Comparison of ENCODE assay signal across 13 mouse cellular contexts in genomic region chr19:53075896-53076237, GRCm38 (mm10). TPM values are rescaled to one million over a fixed set of nuclear protein-coding genes. Genes with fewer than 3 reads are reported as not detected.
DNase-seq lines count a peak whose midpoint lies in the region; ATAC-seq lines count a peak whose summit lies in the region.
"Had no signal": no experiment of that assay in that cellular context is flagged by ENCODE, and none has a peak within 500 bp of the region (broad histone marks: within the 10 kb centered on the region; RNA-seq: fewer than 3 reads in every experiment).

No protein-coding gene starts in this region.

- no peak overlapping the region for H3K4me3 ChIP-seq in kidney, embryonic 15.5 days (replicated peaks)
- H3K4me3 ChIP-seq in brown adipose tissue, adult 24 weeks (ENCODE audit: insufficient read depth, low read depth, low read length): peak overlapping the region; percentile 18; the same call in 1 of the 2 replicates
- no peak overlapping the region for H3K4me3 ChIP-seq in limb, embryonic 11.5 days (ENCODE audit: low read depth, low read length)
- H3K4me3 ChIP-seq: forebrain, embryonic 13.5 days; hindbrain, embryonic 10.5 days; liver, embryonic 13.5 days had no signal

- peaks cover 66% of the 10 kb centered on the region for H3K4me1 ChIP-seq in kidney, embryonic 15.5 days
- peaks cover 3% of the 10 kb centered on the region; the same call in 1 of the 2 replicates for H3K4me1 ChIP-seq in brown adipose tissue, adult 24 weeks (ENCODE audit: control insufficient read depth, insufficient read depth, insufficient read length, low read length)
- H3K4me1 ChIP-seq in limb, embryonic 11.5 days (ENCODE audit: control insufficient read depth, insufficient read depth, low read length): peaks cover 26% of the 10 kb centered on the region
- H3K4me1 ChIP-seq: forebrain, embryonic 13.5 days had no signal

- WGBS in kidney, embryonic 15.5 days: 81% methylated on average over 11 of the region's 11 CpGs
- WGBS in limb, embryonic 11.5 days: 82% methylated on average over 11 of the region's 11 CpGs

- H3K36me3 ChIP-seq in kidney, embryonic 15.5 days: no peaks in the 10 kb centered on the region
- H3K36me3 ChIP-seq in limb, embryonic 11.5 days (ENCODE audit: control insufficient read depth, insufficient read depth, low read length): no peaks in the 10 kb centered on the region
- H3K36me3 ChIP-seq: hindbrain, embryonic 10.5 days; liver, embryonic 13.5 days had no signal

- ATAC-seq in frontal cortex, adult (ENCODE audit: low TSS enrichment): peak; percentile 22; the same call in 1 of the 2 replicates
- ATAC-seq in kidney, embryonic 15.5 days (replicated peaks; ENCODE audit: low FRiP score): no peak
- no peak for ATAC-seq in limb, embryonic 11.5 days (ENCODE audit: insufficient number of reproducible peaks, low FRiP score, low TSS enrichment, low read depth)
- ATAC-seq: forebrain, embryonic 13.5 days had no signal

- DNase-seq in frontal cortex, postnatal 25 days (ENCODE audit: low spot score in 2 of 2): no peak
- no peak for DNase-seq in kidney, adult 11 months
- DNase-seq in limb, embryonic 11.5 days (ENCODE audit: low spot score): peak; percentile 20
- DNase-seq in left cerebral cortex, adult 9 months (ENCODE audit: low spot score in 2 of 2): no peak
- DNase-seq in ovary, postnatal 14 days (ENCODE audit: low spot score): no peak
- DNase-seq: adrenal gland, postnatal 25 days; B cell, adult 2 months; liver, embryonic 13.5 days had no signal

- H3K9me3 ChIP-seq in kidney, embryonic 15.5 days (replicated peaks): no peaks in the 10 kb centered on the region
- H3K9me3 ChIP-seq in limb, embryonic 11.5 days (ENCODE audit: control insufficient read depth, low read length): no peaks in the 10 kb centered on the region
- H3K9me3 ChIP-seq: forebrain, embryonic 13.5 days; hindbrain, embryonic 10.5 days; liver, embryonic 13.5 days had no signal

- H3K27me3 ChIP-seq in kidney, embryonic 15.5 days: no peaks in the 10 kb centered on the region
- H3K27me3 ChIP-seq in limb, embryonic 11.5 days (ENCODE audit: control insufficient read depth, insufficient read depth, low read length): no peaks in the 10 kb centered on the region
- H3K27me3 ChIP-seq: forebrain, embryonic 13.5 days had no signal

- H3K27ac ChIP-seq in kidney, embryonic 15.5 days: peak overlapping the region; percentile 33; the same call in 1 of the 2 replicates
- H3K27ac ChIP-seq in brown adipose tissue, adult 24 weeks (replicated peaks; ENCODE audit: low read depth, low read length): peak overlapping the region; percentile 95
- no peak overlapping the region for H3K27ac ChIP-seq in limb, embryonic 11.5 days (replicated peaks; ENCODE audit: low read depth, low read length)
- H3K27ac ChIP-seq: forebrain, embryonic 13.5 days; hindbrain, embryonic 10.5 days; liver, embryonic 13.5 days had no signal

- H3K9ac ChIP-seq in kidney, embryonic 15.5 days: no peak overlapping the region
- H3K9ac ChIP-seq in limb, embryonic 11.5 days (ENCODE audit: low read length): no peak overlapping the region
- H3K9ac ChIP-seq: forebrain, embryonic 13.5 days; liver, embryonic 13.5 days had no signal

- no peak overlapping the region for H3K4me2 ChIP-seq in kidney, embryonic 15.5 days
- H3K4me2 ChIP-seq in limb, embryonic 11.5 days (ENCODE audit: low read depth, severe bottlenecking): no peak overlapping the region
- H3K4me2 ChIP-seq: forebrain, embryonic 13.5 days; liver, embryonic 13.5 days had no signal

RNA-seq across cellular contexts. Expression of gene Xpnpep1, which starts 35.9 kb away (rescaled TPM):
- polyA plus RNA-seq in kidney, embryonic 15.5 days (2015; fragmentation: Nextera tagmentation; extraction: Ambion mirVana): 148 and 168 TPM in 2 replicates
- polyA plus RNA-seq in brown adipose tissue, adult 24 weeks (2012; ENCODE audit: insufficient read depth, insufficient read length, missing spikeins): 44.5 and 47.0 TPM in 2 replicates
- polyA plus RNA-seq in limb, embryonic 11.5 days (2014; fragmentation: Nextera tagmentation; extraction: Ambion mirVana): 166 and 173 TPM in 2 replicates
